Mouse (Mus musculus) 3134 (cell line): Measurements from ENCODE around the gene Fxyd2.

Source experiments
- DNase-seq: peaks from one replicate; pipeline ENCODE4 v3.0.0-alpha.2; 2011; ENCODE audit warnings: low spot score; ENCODE audit not compliant: insufficient read length; ENCODE audit errors: extremely low read depth

Gene Fxyd2

DNA sequence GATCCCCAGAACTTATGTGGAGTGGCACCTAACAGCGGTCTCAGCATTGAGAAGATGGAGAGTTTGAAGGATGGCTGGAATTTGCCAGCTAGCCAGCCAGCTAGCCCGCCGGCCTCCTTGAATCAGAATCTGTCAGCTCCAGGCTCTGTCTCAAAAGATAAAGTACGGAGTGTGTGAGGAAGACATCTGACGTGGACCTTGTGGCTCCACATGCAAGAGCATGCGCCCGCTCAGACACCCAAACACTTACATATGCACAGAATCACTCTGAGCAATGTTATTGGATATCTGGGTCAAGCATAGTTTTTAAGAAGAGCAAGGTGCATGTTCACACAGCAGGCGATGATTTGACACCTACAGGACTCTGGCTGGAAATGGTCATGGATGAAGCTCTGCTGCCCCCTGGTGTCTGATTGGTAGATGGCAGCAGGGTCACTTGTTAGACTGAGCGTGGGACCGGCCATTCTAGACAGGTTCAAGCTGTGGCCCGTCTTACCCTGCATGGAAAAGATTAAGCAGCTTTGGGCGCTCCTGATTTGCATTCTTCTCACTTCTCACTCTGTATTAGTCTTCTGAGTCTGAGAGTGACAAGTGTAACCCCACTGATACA lies 11.0 kb upstream of the Fxyd2 start:
- peak; percentile 11 for DNase-seq

DNA sequence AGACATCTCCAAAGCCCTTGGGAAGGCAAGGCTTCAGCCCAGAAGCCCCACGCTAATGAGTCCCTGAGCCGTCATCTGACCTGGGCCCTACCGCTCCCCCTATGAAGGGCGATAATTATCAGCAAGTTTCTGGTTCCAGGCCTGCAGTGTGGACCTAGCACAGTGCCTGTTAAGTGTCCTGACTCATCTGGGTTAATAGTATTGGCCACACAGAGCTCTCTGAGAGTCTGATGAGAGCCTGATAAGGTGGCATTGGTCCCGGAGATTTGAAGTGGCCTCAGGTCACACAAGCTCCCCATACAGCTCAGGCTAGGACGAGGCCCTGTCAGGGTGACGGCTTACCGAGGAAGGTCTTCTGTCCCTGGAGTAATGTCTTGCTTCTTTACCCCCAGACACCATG lies 9.9 kb upstream of the Fxyd2 start:
- DNase-seq: no peak

DNA sequence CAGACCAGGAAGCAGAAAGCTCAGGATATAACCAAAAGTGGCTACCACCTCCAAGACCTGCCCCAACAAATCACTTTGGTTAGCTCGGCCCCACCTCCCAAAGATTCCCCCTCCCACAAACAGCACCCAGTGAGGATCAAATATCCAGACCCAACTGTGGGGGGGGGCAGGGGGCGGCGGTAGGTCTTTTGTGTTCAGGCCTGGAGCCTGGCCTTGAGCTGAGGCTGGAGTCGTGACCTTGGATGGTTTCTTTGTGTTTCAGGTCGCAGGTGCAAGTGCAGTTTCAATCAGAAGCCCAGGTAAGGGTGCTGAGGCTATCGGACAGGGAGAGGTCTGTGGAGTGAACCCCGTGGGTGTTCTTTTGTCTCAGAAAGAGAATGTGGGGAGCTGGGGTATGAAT lies 8.2 kb upstream of the Fxyd2 start:
- DNase-seq: no peak

DNA sequence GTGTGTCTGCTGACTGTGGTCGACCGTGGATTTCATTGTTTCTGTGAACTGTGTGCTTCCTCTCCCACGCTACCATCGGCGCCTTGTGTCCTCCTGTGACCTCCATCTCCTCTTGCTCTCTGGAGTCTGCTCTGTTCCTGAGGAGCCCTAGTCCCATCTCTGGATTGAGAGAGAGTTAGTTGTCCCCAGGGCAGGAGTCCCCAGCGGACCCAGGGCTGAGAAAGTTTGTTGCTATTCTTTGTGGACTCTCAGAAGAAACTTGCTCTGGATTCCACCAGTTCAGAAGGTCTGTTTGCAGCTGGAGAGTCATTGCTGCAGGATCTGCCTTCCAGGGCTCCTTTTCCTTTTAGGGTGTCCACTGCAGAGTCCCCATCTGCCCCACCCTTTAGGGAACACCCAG lies 4.3 kb upstream of the Fxyd2 start:
- no peak for DNase-seq

DNA sequence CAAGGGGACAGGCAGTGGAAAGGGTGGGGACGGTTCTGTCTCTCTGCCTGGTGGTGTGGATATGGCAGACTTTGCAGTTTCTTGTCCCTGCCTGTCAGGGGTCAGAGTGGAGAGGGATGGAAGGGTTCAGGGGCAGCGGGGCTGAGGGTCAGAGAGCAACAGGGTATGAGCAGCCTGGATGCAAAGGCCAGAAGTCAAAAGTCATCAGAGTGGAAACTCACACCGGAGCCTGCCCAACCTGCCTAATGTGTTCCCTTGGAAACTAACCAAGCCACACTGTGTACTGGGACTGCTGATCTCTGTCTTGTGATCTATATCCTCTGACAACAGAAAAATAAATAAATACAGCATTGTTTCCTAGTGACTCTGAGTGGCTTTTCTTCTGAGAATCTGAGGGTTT lies 3.7 kb upstream of the Fxyd2 start:
- DNase-seq: no peak

DNA sequence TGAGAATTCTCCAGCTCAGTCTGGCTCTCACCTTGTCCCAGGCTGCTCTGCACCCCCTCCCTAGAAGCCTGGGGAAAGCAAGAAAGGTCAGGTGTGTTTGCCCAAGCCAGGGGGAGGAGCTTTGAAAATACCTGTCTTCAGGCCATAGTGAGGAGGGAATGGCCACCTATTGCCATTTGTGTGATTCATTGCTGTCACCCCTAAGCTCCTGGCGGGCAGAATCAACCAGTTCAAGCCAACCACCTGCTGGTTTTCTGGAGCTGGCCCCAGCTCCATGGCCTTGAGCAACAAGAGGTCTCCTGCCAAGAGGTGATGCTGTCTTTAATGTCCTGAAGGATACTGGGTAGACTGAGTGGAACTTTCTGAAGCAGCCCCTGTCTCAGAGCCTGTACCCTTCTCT lies 1.1 kb upstream of the Fxyd2 start:
- no peak for DNase-seq

DNA sequence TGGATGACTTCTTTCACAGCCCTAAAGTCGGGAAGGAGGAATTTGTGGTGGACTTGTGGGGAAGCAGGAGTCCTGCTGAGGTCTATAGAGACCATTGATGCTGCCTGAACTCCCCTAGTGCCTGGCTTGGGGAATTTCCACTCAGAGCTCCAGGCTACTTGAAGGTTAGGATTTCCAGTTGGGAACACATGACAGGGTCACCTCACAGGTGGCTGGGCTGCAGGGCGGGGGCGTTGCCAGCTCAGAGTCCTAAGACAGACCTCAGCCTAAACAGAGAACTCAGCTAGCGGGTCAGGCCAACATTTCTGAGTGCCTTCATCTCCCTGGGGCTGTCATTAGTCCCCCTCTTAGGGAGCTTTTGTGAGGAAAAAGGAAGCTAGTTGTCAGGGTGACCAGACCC lies 2.4 kb downstream of the Fxyd2 start:
- DNase-seq: no peak

DNA sequence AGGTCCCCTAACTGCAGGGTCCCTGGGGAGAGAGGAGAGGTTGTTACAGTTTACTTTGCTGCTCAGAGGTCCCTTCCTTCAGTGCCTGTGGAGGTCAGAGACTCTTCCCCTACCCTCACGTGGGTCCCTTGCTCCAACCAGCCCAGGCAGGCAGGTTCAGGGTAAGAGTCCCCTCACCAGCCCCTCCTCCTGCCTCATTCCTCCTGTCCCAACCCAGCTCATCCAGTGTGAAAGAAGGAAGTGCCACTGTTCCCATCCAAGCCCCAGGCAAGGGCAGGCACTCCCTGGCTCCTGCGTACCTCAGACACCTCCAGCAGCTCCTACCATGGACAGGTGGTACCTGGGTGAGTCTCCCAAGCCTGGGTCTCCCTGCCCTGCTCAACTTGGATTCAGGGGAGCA lies 3.5 kb downstream of the Fxyd2 start:
- DNase-seq: no peak

DNA sequence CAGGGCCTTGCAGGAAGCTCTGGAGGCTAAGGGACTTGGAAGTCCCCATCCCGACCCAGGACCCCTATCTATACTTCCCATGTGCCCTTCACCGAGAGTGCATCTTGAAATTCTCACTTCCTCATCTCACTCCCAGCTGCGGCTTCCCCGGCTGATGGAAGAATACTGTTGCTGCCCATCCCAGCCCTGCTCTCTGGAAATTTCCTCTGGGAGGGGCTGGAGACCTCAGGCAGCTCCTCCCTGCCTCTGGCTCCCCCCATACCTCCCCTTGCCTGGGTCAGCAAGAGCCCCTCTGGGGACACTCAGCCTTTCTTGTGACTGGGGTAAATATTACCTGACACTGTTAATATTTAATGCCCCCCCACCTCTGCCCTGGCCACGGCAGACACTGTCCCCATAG lies 6.2 kb downstream of the Fxyd2 start:
- no peak for DNase-seq

DNA sequence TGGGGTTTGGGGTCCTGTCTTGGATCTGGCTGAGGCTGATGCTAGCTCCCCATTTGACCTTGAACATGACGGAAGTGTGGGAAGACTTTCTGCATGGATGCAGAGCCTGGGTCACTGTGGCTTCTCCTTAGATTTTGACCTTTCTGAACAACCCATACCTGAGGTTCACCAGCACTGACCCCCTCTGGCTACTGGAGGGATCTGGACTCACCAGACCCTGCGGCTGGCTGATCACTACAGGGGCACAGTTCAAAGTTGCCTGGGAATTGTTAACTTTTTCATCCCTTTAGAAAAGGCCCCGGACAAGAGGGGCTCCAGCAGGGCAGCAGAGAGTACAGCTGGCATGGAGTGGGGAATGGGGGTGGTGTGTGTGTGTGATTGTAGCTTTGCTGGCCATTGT lies 7.3 kb downstream of the Fxyd2 start:
- DNase-seq: no peak

DNA sequence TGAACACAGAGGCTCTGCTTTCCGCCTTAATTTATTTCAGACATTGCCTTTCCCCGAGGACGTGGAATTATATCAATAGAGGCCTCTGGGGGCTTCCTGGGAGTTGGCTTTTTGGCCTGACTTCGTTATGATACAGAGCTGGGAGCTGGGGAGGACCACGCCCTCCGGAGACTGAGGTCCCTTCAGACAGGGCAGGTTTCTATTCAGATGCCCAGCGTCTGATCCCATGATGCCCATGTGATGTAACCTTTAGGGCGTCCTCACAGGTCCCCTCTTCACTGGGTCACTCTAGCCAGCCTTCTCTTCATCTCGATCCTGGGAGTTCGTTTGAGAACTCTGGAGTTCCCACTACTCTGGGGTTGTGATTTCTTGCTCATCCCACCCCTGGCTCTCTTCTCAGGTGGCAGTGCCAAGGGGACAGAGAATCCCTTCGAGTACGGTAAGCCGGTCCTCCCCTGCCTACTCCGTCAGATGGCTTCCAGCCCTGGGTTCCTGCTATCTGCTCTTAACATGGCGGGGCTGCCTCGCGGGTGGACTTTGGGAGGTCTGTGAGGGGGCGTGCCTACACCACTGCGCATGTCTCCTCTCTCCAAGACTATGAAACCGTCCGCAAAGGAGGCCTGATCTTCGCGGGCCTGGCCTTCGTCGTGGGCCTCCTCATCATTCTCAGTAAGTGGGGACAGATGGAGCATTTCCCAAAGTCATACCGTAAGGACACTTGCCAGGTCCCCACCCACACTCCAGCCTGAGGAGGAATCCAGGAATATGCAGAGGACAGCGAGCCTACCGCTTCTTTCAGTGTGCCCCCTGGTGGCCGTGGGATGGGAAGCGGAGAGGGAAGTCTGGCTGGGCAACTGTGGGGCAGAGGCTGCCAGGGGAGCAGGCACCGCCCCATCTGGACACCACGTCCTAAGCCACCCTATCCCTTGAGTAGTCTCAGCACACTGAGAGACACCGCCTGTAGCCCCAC lies 8.5 kb downstream of the Fxyd2 start:
- DNase-seq: no peak

DNA sequence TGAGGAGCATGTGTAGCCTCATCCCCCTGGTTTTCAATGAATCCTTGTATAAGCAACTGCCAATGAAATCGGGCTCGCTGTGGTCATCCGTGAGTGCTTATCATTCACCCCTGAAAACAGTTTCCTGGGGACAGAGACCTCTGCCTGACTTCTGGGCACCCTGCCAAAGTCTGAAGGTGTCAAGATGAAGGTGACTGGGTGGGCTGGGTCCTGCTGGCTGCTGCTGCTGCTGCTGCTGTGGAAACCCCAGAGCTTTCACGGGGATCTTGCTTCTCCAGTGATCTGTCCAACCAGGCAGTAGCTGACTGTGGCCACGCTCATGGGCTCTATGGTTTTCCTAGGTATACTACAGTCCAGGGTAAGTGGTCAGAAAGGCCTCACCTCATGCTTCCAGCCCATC lies 10.7 kb downstream of the Fxyd2 start:
- DNase-seq: no peak

DNA sequence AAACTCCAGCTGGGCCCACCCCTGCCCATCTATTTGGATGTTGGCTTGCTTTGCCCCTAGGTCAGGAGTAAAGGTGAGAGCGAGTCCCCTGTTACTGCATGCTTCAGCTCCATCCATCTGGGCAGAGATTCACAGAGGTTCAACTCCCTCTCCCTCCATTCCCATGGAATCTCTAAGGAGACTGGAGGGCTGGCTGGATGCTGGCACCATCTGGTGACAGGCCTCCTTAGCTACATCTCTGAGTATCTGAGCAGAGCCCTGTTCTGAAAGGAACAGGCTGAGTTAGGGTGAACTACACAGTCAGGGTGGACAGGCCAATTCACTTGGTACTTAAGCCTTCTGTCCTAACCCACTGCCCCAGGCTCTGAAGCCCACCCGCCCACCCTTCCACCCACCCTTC lies 11.1 kb downstream of the Fxyd2 start:
- no peak for DNase-seq

DNA sequence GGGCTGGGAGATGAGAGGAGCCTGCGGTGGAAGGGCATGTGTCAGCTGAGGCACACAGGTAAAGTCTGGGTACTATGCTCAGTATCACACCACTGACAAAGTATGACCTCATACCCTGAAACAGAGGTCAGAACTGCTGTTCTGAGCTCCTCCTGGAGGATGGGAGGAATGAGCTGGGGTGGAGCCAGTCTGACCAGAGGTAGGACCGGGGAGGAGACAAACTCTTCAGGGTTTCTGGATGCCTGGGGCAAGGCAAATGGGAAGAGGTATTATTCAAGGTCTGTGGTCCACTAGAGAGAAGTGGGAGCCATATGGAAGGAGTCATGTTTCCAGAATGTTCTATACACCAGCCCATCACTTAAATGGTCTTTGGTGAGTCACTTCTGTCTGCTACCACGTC lies 11.6 kb downstream of the Fxyd2 start:
- DNase-seq: no peak

DNA sequence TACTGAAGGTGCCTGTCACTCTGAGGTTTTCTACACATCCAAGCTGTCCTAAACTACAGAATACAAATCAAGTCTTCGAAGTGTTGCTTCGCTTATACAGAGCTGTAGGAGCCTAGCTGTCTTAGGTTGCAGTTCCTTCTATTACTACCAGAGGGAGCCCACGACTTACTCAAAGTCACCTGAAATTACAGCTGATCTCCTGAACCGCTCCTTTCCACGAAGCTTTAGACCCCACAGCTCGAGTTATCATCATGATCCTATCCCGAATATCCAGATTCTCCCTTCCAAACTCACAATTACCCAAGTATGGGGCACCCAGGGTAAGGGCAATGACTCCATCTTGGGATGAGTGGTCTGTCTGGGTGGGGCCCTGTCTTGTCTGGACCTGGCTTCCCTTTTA lies 12.3 kb downstream of the Fxyd2 start:
- DNase-seq: no peak

DNA sequence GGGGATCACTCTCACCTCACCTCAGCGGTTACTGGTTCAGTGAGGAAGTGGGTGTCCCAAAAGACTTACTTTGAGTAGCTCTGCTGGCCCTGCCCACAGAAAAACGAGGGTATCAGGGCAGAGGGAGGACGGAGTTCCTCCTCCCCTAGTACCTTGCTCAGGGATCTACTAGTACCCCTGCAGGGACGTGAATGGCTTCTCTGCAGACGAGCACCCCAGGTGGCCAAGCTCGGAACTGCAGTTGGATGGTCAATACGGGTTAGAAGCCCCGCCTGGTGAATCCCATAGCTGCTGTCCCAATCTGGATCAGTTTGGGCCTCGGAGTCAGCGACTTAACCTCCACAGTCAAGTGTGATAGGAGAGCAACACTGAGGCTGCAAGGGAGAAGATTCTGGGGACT lies 12.8 kb downstream of the Fxyd2 start:
- peak; percentile 28 for DNase-seq

DNA sequence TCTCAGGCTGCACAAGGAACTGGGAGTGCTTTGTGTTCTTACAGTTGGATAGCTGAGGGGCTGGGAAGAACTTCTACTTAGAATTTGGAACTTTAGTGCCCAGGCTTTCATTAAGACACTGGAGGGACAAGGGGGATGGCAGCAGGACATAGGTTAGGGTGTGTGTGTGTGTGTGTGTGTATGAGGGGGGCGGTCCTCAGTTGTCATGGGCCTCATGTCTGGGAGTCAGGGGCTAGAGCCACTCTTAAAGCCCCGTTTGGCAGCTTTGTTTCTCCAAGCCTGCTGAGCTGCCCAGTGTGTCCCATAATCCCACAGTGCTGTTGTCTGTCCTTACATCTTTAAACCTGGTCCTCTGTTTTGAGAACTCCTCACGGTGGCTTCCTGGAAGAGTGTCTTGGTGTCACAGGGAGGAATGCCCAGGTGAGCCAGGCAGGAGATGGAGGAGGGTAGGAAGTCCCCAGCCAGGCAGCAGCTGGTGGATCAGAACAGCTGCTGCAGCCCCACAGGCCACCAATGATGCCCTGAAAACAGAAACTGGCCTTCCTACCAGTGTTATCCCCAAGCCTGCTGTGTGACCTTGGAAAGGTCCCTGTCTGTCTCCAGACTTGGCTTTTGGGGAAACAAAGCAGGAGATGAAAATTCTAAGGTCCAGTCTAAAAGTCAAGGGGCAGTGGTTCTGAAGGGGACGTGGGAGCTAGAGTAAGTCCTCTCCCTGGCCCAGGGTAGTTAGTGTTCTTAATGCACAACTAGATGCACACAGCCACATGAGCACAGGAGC lies 13.4 kb downstream of the Fxyd2 start:
- DNase-seq: no peak

DNA sequence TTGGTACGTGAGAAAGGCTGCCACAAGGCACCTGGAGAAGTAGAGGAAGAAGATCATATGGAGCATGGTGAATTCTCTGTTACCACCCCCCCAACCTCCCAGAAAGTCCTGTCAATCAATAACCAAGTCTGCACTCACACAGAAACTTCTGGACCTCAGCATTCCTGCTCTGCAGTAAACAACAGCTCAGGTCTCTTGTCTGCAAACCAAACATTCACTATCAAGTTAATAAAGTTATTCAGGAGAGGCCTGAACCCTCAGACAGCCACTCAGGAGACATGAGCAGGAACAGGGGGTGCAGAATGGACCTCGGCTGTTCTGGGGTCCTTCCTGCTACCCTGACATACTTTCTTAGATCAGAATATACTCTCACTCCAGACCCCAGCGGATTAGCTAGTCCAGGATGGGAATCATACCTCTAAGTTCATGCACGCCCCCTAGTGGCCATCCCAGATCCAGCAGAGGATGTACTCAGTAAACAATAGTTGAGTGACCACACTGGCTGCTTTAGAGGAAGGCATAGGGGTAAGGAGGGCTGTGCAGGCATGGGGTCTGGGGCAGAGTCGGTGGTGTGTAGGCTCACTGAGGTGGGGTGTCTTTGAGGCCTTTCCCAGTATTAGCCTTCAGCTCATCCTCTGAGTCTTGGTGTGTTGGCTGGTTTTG lies 14.1 kb downstream of the Fxyd2 start:
- no peak for DNase-seq

DNA sequence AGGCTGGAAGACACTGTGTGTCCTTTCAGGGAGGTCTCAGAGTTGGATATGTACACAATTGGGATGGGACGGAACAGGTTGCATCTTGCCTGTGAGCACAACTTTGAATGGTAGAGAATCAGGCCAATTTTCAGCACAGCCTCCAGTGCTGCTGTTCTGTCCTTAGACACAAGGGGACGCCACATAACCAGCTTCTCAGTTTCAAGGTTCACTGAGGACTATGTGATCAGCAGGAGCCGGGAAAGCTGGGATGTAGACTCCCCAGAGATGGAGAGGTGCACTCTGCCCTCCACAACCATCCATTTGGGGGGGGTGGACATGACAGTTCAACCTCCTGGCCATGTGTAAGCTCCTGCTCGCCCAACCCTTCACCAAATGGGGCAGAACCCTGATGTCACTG lies 16.4 kb downstream of the Fxyd2 start:
- peak; percentile 27 for DNase-seq

DNA sequence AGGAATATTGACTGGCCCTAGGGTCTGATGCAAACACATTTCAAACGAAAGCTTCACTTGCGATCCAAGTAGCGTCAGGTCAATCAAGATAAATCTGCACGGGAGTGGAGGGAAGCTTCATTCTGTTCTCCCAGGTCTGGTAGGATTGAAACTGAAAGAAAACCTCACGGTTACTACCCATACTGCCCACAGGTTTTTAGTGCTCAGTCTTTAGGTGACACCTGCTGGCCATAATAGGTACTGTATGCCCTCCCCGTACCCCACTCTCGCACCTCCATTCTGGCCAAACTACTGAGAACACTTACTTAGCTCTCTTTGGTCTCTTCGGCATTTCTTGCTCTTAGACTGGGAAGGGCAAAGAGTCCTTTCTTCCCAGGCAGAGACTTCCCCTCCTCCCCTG lies 17.8 kb downstream of the Fxyd2 start:
- no peak for DNase-seq

DNA sequence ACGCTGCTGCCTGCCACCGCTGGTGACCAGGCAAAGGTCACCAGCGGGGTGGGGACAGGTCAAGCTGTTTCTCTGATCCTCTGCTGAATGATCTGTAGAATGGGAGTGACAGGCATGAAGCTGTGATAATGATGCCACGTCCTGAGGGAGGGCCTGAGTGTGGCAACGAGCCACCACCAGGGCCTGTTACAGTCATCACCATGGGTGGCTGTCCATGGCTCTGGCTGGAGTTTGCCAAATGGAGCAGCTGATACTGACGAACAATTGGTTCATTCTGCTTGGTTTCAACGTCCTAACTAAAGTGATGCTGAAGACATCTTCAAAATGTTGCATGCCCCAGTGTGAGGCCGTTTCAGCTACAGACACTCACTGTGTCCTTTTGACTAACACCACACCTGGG lies 18.8 kb downstream of the Fxyd2 start:
- DNase-seq: no peak
